Mouse (Mus musculus): Measurements from ENCODE around the gene Ngp. TPM values are rescaled to one million over a fixed set of nuclear protein-coding genes. Genes with fewer than 3 reads are reported as not detected.

Ngp gene
- 1.5 and 6.6 TPM in 2 replicates for polyA plus RNA-seq (2015; fragmentation: Nextera tagmentation; extraction: Ambion mirVana)

GRCm38 (mm10) chr9:110419511-110420112 lies at the start of gene Ngp:
Gene Ngp (plus strand): TSS chr9:110419747.

GRCm38 (mm10) chr9:110408099-110408773 lies 11.3 kb upstream of the Ngp start, which contains the start of gene Ptpn23:
Gene Ptpn23 (minus strand): TSS chr9:110408213.

Other genes with a start within 250 kb of the Ngp start
- 18.5 and 19.3 TPM in 2 replicates for gene Cspg5, start 176.0 kb upstream of the Ngp start, polyA plus RNA-seq (2015; fragmentation: Nextera tagmentation; extraction: Ambion mirVana)
- 8.3 and 9.1 TPM in 2 replicates for gene Elp6, start 114.6 kb upstream of the Ngp start, polyA plus RNA-seq (2015; fragmentation: Nextera tagmentation; extraction: Ambion mirVana)
- 23.5 and 25.2 TPM in 2 replicates for gene Scap, start 86.5 kb upstream of the Ngp start, polyA plus RNA-seq (2015; fragmentation: Nextera tagmentation; extraction: Ambion mirVana)
- 9.6 and 10.4 TPM in 2 replicates for gene Ptpn23, start 11.5 kb upstream of the Ngp start, polyA plus RNA-seq (2015; fragmentation: Nextera tagmentation; extraction: Ambion mirVana)
- 6.9 and 8.8 TPM in 2 replicates for gene Klhl18, start 56.9 kb downstream of the Ngp start, polyA plus RNA-seq (2015; fragmentation: Nextera tagmentation; extraction: Ambion mirVana)
- gene Kif9, start 57.2 kb downstream of the Ngp start, polyA plus RNA-seq (2015; fragmentation: Nextera tagmentation; extraction: Ambion mirVana) = 0.53 and 0.76 TPM in 2 replicates
- gene Setd2, start 112.8 kb downstream of the Ngp start, polyA plus RNA-seq (2015; fragmentation: Nextera tagmentation; extraction: Ambion mirVana) = 14.8 and 17.2 TPM in 2 replicates
- gene Nradd, start 204.7 kb downstream of the Ngp start, polyA plus RNA-seq (2015; fragmentation: Nextera tagmentation; extraction: Ambion mirVana) = 25.0 and 25.1 TPM in 2 replicates
- 5.1 TPM in 2 replicates for gene Nbeal2, start 234.4 kb downstream of the Ngp start, polyA plus RNA-seq (2015; fragmentation: Nextera tagmentation; extraction: Ambion mirVana)
- 120 and 139 TPM in 2 replicates for gene Ccdc12, start 236.8 kb downstream of the Ngp start, polyA plus RNA-seq (2015; fragmentation: Nextera tagmentation; extraction: Ambion mirVana)

All from urinary bladder, postnatal 0 days (tissue).